Mouse (Mus musculus) adrenal gland, postnatal 25 days (tissue): Measurements from ENCODE around the gene Maml3. TPM values are rescaled to one million over a fixed set of nuclear protein-coding genes. Genes with fewer than 3 reads are reported as not detected.
A peak's percentile ranks its signal among the peaks of the same experiment; 100 is the strongest.

Source experiments
- DNase-seq: peaks from one replicate; pipeline ENCODE4 v3.0.0; 2021; ENCODE audit warnings: mixed read lengths
- total RNA-seq: library from RNA; stranded (reverse); gene quantifications from 2 replicates; pipeline ENCODE4 v1.2.3, GENCODE M21; 2021

Gene Maml3
- total RNA-seq, 1 experiment from 2014 or later = 11.8 TPM

- DNase-seq = no peak
Measured at GRCm38 (mm10) chr3:51869980-51870379, 234.9 kb downstream of the Maml3 start.

DNA sequence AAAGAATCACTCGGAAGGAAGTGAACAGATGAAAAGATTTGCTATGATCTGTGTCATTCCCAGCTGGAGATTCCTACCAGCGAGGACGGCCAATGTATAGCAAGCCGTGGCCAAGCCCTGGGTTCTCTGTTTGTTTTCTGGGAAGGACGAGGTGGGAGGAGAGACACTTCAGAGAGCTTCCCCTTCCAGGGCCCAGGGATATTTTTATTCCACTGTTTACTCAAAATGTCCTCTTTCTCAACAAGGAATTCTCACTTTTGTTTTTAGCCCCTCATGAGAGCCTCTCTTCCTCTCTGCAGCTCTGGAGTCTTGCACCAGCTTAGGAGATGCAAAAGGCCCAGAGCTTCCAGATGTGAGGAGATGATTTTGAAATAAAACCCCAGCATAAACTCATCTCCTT lies 236.0 kb downstream of the Maml3 start:
- no peak for DNase-seq

DNA sequence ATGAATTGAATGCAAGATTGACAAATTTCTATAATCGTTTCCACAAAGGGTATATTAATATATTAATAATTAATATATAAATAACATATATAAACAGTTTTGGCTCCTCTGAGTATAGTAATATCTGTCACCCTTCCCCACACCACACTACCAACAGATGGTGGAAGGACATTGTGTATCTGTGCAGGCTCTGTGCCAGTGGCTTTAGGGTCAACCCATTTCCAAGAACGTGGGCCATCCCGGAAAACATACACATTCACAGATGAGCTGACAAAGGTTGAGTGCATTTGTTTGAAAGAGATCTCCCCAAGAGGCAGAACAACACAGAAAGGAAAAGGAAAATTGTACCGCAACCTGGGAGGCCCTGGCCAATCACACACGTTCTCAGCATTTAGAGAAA lies 238.4 kb downstream of the Maml3 start:
- no peak for DNase-seq

DNA sequence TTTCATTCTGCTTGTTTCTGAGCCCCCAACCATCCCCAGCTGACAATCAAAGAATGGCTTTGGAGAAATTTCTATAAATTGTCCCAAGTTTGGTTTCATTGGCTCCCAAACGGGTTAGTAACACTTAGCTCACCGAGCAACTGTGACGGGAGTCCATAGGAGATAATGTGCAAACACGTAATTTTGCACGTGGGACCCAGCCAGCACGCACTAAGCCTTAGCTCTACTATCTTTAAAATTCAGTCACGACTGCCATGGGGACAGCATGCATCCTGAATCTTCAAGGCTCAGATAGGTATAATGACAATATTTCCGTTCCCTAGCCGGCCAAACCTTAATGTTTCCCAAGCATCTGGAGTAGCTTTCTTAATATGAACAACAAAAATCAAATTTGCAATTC lies 243.2 kb downstream of the Maml3 start:
- DNase-seq = no peak

GRCm38 (mm10) chr3:51860458-51860857 lies 244.4 kb downstream of the Maml3 start:
- DNase-seq = no peak

DNA sequence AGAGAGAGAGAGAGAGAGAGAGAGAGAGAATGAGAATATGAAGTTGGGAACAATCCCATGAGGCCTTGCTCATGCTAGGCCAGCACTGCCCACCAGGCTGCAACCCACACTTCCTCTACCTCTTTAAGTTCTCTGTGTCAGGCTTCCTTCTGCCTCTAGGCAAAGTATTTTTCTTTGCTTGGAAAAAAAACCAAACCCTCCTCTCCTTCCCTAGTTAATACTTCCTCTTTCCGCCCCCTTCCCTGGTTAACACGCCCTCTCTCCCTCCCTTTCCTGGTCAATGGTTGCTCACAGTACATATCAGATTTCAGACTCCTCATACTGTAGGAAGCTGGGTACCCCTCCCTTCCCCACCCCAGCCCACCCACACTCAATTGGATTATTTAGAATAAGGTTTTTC lies 245.7 kb downstream of the Maml3 start:
- DNase-seq = no peak

DNA sequence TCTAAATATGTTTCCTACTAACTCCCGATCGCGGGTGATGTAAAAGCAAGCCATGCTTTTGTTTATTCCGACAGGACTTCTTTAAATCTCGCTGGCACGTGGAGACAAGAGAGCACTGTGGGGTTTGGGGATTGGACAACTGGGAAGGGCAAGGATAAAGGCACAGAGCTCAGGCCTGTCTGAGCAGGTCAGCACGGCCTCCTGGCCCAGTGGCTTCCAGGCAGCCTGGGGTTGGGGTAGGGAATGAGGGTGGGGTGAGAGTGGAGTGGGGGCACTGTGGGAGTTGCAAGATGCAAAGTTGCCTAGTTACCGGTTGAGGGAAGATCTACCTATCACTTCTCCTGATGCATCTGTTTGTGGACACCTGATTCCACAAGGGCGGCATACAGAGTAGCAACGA lies 250.7 kb downstream of the Maml3 start:
- DNase-seq = no peak

DNA sequence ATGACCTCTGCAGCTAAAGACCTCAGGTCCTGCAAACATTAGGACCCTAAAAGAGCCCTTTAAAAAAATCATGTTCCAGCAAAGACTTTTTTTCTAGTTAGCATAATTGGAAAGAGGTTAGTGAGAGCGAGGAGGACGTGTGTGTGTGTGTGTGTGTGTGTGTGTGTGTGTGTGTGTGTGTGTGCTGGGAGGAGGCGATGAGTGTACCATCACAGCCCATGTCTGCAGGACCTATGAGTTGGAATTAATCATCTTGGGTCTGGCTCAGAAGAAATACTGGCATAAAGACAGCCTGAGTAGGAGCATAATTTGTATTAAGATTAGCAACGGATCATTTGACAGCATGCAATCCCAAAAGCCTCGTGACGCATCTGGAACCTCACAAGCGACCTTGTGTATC lies 251.3 kb downstream of the Maml3 start:
- no peak for DNase-seq

GRCm38 (mm10) chr3:51852692-51853091 lies 252.2 kb downstream of the Maml3 start:
- no peak for DNase-seq

DNA sequence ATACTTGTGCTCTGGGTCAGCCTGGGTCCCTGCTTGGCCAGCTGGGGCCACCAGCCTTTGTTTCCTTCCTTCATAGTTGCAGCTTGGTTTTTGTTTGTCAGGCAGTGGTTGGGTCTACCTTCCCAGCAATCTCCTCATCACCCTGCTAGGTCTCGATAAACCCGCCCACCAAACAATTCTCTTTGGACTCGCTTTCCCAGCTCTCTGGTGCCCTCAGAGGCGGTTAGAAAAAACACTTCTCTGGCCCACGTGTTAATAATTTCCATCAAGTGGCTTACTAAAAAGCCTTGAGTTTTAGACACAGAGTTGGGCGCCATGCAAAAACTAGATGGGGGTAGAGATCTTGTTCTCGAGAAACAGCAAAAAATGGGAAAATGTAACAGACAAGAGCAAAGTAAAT lies 253.3 kb downstream of the Maml3 start:
- DNase-seq = no peak

DNA sequence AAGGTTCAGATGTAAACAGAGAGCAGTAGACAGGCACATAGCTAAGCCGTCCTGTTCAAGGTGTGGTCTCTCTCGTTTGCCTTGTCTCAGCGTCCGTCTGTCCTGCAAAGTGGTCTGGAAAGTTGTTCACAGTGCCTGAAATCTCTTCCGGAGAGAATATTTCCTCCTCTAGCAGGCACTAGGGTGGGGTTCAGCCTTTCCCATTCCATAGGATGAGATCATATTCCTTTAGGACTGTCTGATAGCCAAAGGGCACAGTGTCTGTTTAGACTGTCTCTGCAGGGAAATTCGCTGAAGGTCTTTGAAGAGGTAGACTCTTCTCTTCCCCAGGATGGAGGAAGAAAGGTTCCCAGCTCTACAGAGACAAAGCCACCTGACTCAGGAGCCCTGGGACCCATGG lies 255.4 kb downstream of the Maml3 start:
- no peak for DNase-seq

DNA sequence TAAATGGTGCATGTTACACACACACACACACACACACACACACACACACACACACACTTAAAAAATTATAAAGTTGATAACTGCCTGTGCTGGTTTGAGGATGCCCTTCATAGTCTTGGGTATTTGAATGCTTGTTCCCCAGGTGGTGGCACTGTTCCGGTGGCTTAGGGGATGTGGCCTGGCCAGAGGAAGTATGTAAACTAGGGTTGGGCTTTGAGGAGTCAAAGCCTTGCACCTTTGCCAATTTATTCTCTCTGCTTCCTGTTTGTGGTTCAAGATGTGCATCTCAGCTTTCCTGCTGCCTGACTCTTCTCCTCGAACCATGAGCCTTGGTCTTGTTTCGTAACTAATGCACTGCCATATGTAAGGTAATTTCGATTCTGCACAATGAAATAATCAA lies 257.6 kb downstream of the Maml3 start:
- DNase-seq = no peak

DNA sequence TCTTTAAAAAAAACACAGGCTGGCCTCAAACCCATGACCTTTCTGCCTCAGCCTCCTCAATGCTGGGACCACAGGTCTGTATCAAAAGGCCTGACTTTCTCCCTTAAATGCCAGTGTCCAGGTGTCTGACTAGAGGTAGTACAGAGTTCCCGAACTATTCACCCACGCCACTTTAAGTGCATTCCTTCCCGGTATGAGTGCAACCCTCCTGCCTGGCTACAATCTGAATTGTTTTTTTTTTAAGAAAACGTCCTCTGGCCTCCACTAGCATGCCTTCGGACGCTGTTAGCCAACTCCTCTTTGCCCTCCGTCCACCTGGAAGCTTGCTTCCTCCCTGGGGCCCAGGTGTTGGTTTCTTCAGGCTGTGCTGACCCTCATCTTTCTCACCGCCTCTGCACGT lies 260.6 kb downstream of the Maml3 start:
- DNase-seq = no peak

GRCm38 (mm10) chr3:51842140-51842539 lies 262.7 kb downstream of the Maml3 start:
- DNase-seq = no peak

- no peak for DNase-seq
Measured at GRCm38 (mm10) chr3:51841598-51841997, 263.3 kb downstream of the Maml3 start.

DNA sequence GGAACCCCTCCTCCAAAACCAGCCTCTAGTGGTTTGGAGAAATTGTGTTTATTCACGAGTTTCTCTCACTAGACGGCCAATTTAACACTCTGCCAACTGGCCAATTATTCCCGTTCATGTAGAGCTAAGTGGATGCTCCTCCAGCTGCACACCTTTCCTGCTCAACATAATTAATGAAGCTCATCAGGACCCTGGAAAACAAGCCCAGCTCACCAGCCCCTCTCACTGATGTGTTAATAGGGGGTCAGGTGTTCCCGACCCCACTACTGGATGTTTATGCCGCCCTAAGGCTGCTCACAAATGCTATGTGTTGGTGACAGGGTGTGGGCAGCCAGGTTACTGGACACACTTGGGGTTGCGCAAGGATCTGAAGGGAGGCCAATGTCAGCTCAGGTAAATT lies 263.7 kb downstream of the Maml3 start:
- no peak for DNase-seq

DNA sequence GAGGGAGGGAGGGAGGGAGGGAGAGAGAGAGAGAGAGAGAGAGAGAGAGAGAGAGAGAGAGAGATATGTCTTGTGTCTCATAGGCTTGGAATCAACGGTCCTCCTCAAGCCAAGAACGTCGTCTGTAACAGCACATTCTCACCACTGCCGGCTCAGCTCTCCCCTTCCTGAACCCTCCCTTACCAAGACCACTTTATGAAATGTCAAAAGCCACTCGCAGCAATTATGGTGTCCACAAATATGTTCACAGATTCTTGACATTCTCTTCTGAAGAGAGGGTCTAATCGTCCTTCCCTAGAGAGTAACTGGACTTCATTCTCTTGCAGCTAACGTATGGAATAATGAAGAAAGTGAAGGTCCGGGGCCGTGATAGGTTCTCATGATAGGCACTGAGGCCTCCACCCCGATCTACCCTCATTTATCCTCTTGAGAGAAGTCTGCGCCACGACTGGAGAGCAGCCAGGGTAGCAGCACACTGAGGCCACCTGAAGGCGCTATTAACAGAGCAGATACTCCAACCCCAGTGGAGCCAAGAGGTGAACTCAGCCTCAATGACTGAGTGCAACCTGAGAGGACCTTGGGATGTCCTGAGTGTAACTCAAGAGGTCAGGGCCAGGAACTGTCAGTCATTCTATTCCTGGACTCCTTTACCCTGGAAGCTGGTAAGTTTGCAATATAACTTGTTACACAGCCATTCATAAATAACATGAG lies 264.6 kb downstream of the Maml3 start:
- DNase-seq = no peak

DNA sequence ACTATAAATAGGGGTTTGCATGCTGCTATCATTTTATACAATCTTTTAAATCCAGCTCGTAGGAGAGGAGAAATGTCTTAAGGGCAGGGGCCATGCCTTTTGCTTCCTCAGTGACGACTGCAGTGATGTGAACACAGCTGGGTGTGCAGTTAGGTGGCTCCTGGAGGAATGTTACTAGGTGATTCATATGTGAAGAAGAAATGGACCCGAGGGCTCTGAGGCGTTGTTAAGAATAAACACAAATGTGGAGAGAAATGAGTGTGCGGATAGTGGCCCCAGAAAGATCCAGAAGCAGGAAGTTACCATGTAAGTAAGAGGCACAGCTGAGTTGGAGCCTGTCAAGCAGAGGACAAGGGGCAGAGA lies 265.5 kb downstream of the Maml3 start:
- DNase-seq = no peak

DNA sequence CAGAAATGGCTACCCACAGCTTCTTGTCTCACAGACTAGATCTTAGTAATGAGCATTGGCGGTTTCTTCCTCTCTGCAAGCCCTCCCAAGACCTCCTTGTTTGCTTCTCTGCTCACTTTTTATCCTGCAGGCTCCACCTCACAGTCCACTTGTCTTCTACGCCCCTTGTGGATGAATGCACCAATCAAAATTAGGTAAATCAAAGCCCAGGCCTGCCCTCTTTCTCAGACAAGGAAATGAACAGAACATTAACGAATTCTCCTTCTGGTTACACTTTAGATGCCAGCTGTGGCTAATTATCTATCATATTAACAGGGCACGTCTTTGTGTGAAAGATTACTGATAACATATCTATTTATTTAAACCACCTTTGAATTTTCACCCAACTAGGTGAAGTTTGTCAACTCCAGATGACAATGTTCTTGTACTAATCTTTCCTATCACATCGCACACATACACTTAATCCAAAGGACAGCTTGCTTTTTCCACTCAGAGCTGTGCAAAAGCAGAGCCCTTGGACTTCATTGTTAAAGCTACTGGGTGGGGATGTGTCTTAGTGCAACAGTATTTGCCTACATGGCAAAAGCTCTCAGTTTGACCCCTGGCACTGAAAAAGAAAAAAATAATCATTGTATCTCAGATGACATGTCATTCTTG lies 266.1 kb downstream of the Maml3 start:
- no peak for DNase-seq

- peak; percentile 23 for DNase-seq
Measured at GRCm38 (mm10) chr3:51832985-51833384, 271.9 kb downstream of the Maml3 start.

DNA sequence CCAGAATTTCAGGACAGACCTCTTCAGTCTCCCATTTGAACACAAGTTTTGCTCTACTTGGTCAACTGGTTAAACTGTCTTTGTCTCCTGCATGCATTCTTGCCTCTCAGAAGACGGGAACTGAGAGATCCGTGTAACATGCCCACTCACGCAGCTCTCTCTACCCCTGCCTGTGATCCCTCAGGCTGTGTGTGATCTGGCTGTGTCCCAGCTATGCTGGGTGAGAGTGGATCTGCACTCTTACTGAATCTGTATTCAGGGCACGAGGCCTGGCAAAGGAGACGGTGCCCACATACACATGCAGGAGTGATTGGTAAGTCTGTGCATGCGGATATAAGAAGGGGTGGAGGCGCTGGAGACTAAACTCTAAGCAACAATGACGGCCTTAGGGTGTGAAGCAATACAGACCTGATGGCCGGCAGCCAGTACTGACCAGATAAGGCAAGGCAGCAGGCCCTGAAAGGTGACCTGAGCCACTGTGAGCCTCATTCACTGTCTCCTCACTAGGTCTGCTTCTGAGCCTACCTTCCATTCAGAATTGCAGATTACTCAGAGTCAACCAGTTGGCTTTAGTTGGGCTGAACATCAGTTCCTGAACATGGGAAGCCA lies 274.0 kb downstream of the Maml3 start:
- no peak for DNase-seq

DNA sequence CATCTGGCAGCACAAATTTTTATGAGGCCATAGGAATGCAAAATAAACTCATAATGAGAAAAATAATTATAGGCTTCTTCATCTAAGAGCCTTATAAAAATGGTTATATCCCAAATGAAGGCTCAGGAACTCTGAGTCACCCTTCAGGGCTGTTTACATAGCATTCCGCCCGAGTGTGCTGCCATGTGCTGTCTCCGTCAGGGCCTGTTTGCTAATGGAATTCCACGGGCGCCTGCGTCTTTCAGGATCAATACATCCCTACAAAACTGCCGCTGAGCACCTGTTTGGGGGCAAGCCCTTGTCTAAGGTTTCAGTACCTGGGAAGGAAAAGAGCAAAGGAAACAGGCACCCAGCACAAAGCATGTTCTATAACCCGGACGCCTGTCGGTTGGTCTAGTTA lies 279.3 kb downstream of the Maml3 start:
- no peak for DNase-seq

GRCm38 (mm10) chr3:51824506-51824905 lies 280.4 kb downstream of the Maml3 start:
- DNase-seq = no peak

- no peak for DNase-seq
Measured at GRCm38 (mm10) chr3:51821551-51821950, 283.3 kb downstream of the Maml3 start.
